Mouse (Mus musculus): Measurements from ENCODE around the gene Atad3a.
A peak's percentile ranks its signal among the peaks of the same experiment; 100 is the strongest.

The Atad3a gene

DNA sequence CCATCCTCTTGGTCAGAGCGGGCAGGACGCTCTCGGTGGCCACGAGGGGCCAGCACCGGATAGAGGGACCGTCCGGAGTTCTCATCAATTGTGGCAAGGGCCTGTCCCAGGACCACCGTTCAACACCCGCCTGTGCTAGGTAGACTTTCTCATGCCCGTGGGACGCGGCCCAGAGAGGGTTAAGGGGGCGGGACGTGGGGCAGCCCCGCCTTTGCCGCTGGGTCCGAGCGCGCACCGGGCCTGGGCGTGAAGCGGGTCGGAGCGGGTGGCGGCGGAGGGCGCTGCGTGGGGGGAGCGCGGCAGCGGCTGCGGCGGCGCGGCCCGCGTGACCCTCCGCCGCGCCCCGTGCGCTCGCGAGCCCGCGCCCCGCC, 66.8 kb downstream of the Atad3a start, which contains the start of gene Fndc10:
Fndc10 (plus strand) TSS at position 232 of the 371 bp plus-strand sequence.
- DNase-seq (ENCODE audit: low spot score in 2 of 2): peak; percentile 46 to 56

DNA sequence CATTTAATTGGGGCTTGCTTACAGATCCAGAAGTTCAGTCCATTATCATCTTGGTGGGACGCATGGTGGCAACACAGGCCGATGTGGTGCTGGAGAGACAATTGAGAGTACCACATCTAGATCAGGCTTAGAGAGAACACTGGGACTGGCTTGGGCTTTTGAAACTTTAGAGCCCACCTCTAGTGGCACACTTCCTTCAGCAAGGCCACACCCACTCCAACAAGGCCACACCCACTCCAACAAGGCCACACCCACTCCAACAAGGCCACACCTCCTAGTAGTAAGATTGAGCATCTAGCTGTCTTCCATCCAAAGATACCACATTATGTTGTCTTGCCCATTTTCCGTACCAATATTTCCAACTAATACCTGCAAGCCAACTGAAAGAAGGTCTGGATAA, 68.5 kb downstream of the Atad3a start:
- DNase-seq (ENCODE audit: low spot score in 2 of 2): no peak
